Mouse (Mus musculus): ENCODE data around the gene Ddx5. TPM values are rescaled to one million over a fixed set of nuclear protein-coding genes. Genes with fewer than 3 reads are reported as not detected.

The Ddx5 gene
- polyA plus RNA-seq, 1 experiment: 253 TPM

DNA sequence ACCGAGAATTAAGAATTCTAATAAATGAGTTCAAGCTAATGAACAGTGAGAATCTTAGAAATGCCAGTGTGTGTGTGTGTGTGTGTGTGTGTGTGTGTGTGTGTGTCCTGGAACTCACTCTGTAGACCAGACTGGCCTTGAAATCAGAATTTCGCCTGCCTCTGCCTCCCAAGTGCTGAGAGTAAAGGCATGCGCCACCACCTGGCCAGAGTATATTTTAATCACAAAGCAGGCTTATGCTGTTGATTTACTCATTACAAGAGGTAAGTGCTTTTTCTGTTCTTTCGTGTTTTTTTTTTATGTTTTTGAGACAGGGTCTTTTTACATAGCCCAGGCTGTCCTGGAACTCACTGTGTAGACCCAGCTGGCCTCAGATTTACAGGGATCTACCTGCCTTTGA lies 4.9 kb upstream of the Ddx5 start:
- H3K36me3 ChIP-seq (ENCODE audit: control insufficient read depth, insufficient read depth, low read length): no peaks in the 10 kb centered on the region
- no peak overlapping the region for H3K27ac ChIP-seq (ENCODE audit: insufficient read depth, low read depth, low read length)
- H3K4me3 ChIP-seq (ENCODE audit: insufficient read depth, low read depth, low read length): no peak overlapping the region
- H3K4me1 ChIP-seq (ENCODE audit: control insufficient read depth, insufficient read depth, low read length): peaks cover 3% of the 10 kb centered on the region; the same call in 1 of the 2 replicates
- no peak for DNase-seq
- 70% methylated on average over 4 of the region's 4 CpGs for WGBS
- no peaks in the 10 kb centered on the region for H3K27me3 ChIP-seq (replicated peaks; ENCODE audit: control insufficient read depth, insufficient read depth, low read length)
- TF ChIP-seq POLR2A (IDR thresholded peaks at IDR 0.05; ENCODE audit: low read depth, low read length) (no peak), CTCF (conservative IDR thresholded peaks at IDR 0.05; ENCODE audit: insufficient read depth, insufficient read length, low read depth, low read length) (0 out of 2 replicates have a peak, but pooled peaks have one; percentile 19)

DNA sequence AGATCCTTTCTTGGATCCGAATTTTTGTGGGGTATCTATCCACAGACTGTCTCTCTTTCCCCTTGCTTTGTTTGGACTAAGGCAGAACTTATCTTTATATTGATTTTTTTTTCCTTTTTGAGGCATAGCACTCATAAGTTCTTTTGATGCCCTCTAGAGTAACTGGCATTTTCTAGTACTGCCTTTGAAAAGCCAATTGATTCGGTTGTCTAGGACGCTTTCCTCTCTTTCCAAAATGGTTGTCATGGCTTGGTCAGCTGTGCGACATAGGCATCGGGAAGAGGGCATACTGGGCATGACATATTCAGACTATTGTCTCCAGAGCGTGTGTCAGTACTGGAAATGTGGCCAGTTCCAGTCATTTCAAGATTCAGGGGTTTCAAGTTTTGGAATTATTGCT lies 664 bp upstream of the Ddx5 start:
- no peak for DNase-seq
- H3K4me3 ChIP-seq (ENCODE audit: insufficient read depth, low read depth, low read length): peak overlapping the region; percentile 66
- WGBS: 1% methylated on average over 6 of the region's 6 CpGs
- H3K27me3 ChIP-seq (replicated peaks; ENCODE audit: control insufficient read depth, insufficient read depth, low read length): no peaks in the 10 kb centered on the region
- H3K4me1 ChIP-seq (ENCODE audit: control insufficient read depth, insufficient read depth, low read length): peaks cover 5% of the 10 kb centered on the region; the same call in 1 of the 2 replicates
- no peak for TF ChIP-seq CTCF (conservative IDR thresholded peaks at IDR 0.05; ENCODE audit: insufficient read depth, insufficient read length, low read depth, low read length)
- no peak for TF ChIP-seq POLR2A (IDR thresholded peaks at IDR 0.05; ENCODE audit: low read depth, low read length)
- H3K27ac ChIP-seq (ENCODE audit: insufficient read depth, low read depth, low read length): peak overlapping the region; percentile 97
- H3K36me3 ChIP-seq (ENCODE audit: control insufficient read depth, insufficient read depth, low read length): peaks cover 12% of the 10 kb centered on the region

DNA sequence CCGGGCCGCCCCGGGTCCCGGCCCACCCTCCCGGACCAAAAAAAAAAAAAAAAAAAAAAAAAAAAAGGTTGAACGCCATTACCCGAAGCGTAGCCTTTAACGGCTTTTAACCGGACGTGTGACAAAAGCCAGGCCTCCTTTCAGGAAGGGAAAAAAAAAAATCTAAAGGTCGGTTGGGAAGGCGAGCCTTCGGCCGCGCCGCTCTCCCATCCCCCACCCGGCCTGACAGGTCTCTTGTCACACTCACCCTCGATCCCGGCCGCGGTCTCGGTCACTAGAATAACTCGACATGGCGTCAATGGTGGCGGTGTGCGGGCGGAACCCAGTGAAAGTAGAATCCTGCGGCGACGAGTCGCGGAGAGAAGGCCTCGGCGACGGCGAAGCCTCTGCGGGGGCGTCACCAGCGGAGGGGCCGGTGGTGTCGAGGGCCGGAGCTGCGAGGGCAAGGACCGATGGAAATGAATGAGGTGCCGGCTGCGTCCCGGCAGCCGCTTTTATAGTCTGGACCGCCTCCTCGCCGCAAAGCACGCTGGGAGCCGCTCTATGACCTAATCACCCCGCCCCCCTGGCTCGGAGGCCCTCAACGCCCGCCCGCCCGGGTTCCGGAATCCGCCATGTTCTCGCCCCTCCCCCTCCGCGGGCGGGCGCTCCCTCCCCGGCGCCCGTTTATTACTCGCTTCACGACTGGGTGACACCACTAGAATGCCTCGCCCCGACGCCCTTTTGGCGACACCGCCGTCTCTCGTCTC lies 785 bp downstream of the Ddx5 start:
- peak; percentile 99 for DNase-seq
- no peak for TF ChIP-seq CTCF (conservative IDR thresholded peaks at IDR 0.05; ENCODE audit: insufficient read depth, insufficient read length, low read depth, low read length)
- peak; percentile 99 for TF ChIP-seq POLR2A (IDR thresholded peaks at IDR 0.05; ENCODE audit: low read depth, low read length)
- Histone ChIP-seq H3K27ac (ENCODE audit: insufficient read depth, low read depth, low read length) (peak overlapping the region; percentile 97), H3K36me3 (ENCODE audit: control insufficient read depth, insufficient read depth, low read length) (peaks cover 23% of the 10 kb centered on the region), H3K27me3 (replicated peaks; ENCODE audit: control insufficient read depth, insufficient read depth, low read length) (no peaks in the 10 kb centered on the region), H3K4me1 (ENCODE audit: control insufficient read depth, insufficient read depth, low read length) (peaks cover 5% of the 10 kb centered on the region; the same call in 1 of the 2 replicates), H3K4me3 (ENCODE audit: insufficient read depth, low read depth, low read length) (peak overlapping the region; percentile 66)
- WGBS: under 1% methylated on average over 77 of the region's 79 CpGs

DNA sequence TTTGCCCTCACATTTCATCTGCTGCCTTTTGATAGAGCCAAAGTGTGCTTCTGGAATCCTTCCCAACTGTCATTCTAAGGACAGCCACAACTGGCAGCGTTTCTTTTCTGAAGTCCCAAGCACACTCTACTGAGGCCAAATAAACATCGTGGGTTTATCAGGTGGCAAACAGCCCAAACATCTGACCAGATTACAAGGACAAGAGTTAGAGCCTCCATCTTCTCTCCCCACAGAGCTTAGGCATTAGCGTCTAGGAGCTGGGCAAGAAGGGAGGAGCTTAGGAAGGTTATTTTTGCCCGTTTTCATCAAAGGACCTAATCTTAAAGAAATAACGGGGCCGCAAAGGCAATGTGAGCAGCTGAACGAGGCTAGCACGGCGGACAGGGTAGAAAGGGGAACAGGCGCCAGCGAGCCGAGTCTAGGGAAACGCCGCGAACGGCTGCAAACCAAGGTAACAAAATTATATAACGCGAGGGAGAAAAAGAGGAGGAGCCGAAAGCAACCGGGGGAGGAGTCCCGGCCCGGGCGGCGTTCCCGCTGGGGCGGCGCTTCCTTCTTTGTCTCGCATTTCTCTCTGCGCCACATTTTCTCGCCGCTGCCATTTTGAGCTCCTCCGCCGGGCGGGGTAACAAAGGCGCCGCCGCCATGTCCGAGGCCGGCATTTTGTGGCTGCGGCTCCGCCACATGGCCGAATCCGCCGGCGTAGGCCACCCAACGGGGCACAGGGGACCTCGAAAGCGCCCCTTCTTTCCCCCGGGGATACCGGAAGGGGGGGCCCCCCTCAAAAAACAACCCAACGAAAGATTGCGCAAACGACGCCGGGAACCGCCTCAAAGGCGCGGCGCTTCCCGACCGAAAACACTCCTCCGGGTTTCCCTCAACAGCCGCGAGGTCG lies 1.6 kb downstream of the Ddx5 start:
- peaks cover 5% of the 10 kb centered on the region; the same call in 1 of the 2 replicates for H3K4me1 ChIP-seq (ENCODE audit: control insufficient read depth, insufficient read depth, low read length)
- peak overlapping the region; percentile 66 for H3K4me3 ChIP-seq (ENCODE audit: insufficient read depth, low read depth, low read length)
- H3K27ac ChIP-seq (ENCODE audit: insufficient read depth, low read depth, low read length): peak overlapping the region; percentile 96
- TF ChIP-seq CTCF (conservative IDR thresholded peaks at IDR 0.05; ENCODE audit: insufficient read depth, insufficient read length, low read depth, low read length): no peak
- peak; percentile 22 for TF ChIP-seq POLR2A (IDR thresholded peaks at IDR 0.05; ENCODE audit: low read depth, low read length)
- no peaks in the 10 kb centered on the region for H3K27me3 ChIP-seq (replicated peaks; ENCODE audit: control insufficient read depth, insufficient read depth, low read length)
- WGBS: under 1% methylated on average over 65 of the region's 65 CpGs
- peak; percentile 95 for DNase-seq
- H3K36me3 ChIP-seq (ENCODE audit: control insufficient read depth, insufficient read depth, low read length): peaks cover 30% of the 10 kb centered on the region

DNA sequence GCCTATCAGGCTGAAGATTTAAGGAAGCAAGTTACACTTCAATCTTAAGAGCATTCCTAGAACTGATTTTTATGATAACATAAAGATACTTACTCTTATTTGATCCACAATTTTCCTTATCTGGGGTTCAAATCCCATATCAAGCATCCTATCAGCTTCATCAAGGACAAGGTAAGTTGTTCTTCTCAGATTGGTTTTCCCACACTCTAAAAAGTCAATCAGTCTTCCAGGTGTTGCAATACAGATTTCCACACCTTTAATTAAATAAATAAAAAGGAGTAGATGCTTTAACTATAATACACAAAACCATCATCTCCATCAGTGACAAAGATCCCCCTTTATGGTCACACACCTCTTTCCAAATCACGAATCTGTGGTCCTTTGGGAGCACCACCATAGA lies 3.9 kb downstream of the Ddx5 start:
- DNase-seq: no peak
- 39% methylated on average over 1 of the region's 1 CpGs for WGBS
- Histone ChIP-seq H3K27ac (ENCODE audit: insufficient read depth, low read depth, low read length) (no peak overlapping the region), H3K4me3 (ENCODE audit: insufficient read depth, low read depth, low read length) (no peak overlapping the region), H3K36me3 (ENCODE audit: control insufficient read depth, insufficient read depth, low read length) (peaks cover 39% of the 10 kb centered on the region), H3K27me3 (replicated peaks; ENCODE audit: control insufficient read depth, insufficient read depth, low read length) (no peaks in the 10 kb centered on the region), H3K4me1 (ENCODE audit: control insufficient read depth, insufficient read depth, low read length) (peaks cover 8% of the 10 kb centered on the region; the same call in 1 of the 2 replicates)
- TF ChIP-seq CTCF (conservative IDR thresholded peaks at IDR 0.05; ENCODE audit: insufficient read depth, insufficient read length, low read depth, low read length): no peak
- TF ChIP-seq POLR2A (IDR thresholded peaks at IDR 0.05; ENCODE audit: low read depth, low read length): no peak

DNA sequence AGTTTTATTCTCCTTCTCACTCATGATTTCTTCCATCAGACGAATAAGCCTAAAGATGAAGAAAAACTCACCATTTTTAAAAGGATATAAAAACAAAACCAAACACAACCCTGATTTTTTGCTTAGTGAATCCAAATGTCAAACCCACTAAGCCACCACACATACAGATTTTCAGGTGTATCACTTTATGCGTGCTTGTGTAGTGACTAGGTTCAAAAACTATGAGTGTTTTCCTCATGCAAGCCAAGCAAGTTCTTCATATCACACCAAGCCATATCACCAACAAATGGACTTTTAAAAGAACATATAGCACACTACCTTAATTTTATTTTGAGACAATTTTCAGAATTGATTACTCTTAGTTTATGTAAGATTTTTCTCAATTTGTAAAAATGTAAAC lies 4.5 kb downstream of the Ddx5 start:
- WGBS: 58% methylated on average over 2 of the region's 2 CpGs
- TF ChIP-seq CTCF (conservative IDR thresholded peaks at IDR 0.05; ENCODE audit: insufficient read depth, insufficient read length, low read depth, low read length) (no peak), POLR2A (IDR thresholded peaks at IDR 0.05; ENCODE audit: low read depth, low read length) (no peak)
- DNase-seq: no peak
- H3K4me1 ChIP-seq (ENCODE audit: control insufficient read depth, insufficient read depth, low read length): peaks cover 6% of the 10 kb centered on the region; the same call in 1 of the 2 replicates
- H3K36me3 ChIP-seq (ENCODE audit: control insufficient read depth, insufficient read depth, low read length): peaks cover 39% of the 10 kb centered on the region
- H3K27ac ChIP-seq (ENCODE audit: insufficient read depth, low read depth, low read length): no peak overlapping the region
- no peaks in the 10 kb centered on the region for H3K27me3 ChIP-seq (replicated peaks; ENCODE audit: control insufficient read depth, insufficient read depth, low read length)
- H3K4me3 ChIP-seq (ENCODE audit: insufficient read depth, low read depth, low read length): no peak overlapping the region

All from kidney, adult 2 months (tissue).